Mouse (Mus musculus): ENCODE results near the gene Mobp. TPM values are rescaled to one million over a fixed set of nuclear protein-coding genes. Genes with fewer than 3 reads are reported as not detected.

Gene Mobp
- total RNA-seq, 1 experiment = 2.7 TPM

DNA sequence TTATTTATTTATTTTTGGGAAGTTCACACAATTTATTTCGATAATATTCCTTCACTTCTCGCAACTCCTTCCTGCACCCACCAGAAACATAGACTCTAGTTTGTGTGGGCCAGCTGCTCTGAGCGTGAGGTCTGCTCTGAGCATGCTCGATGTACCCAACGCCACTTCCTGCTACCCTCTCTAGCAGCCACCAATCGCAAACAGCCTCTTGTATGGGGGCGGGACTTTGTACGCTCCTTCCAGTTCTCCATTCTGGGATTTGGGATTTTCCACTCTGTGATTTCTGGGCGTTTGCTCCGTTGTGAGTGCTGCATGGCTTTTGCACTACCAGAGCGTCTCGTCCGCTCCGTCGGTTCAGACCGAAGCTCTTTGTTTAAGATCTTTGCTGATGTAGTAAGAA, 14.4 kb downstream of the Mobp start:
- H3K4me3 ChIP-seq (ENCODE audit: insufficient read depth in 1 of 2, low read depth in 1 of 2, low read length in 2 of 2, poor library complexity in 1 of 2, severe bottlenecking in 1 of 2) = peak overlapping the region; percentile 40 to 90; a peak in 3 of 4 replicates
- H3K27ac ChIP-seq (ENCODE audit: insufficient read depth, low read depth, low read length, poor library complexity, severe bottlenecking) = no peak overlapping the region
- H3K4me1 ChIP-seq (ENCODE audit: control insufficient read depth in 2 of 2, insufficient read depth in 2 of 2, low read length in 2 of 2, poor library complexity in 1 of 2) = no peaks in the 10 kb centered on the region
- H3K9ac ChIP-seq (ENCODE audit: insufficient read depth, low read depth, low read length, poor library complexity, severe bottlenecking) = 0 out of 2 replicates have a peak overlapping the region, but pooled peaks have one; percentile 30
- no peak for TF ChIP-seq MAFK (IDR thresholded peaks at IDR 0.05; ENCODE audit: insufficient read depth, low read depth, low read length)
- no peak for TF ChIP-seq ZC3H11A (IDR thresholded peaks at IDR 0.05; ENCODE audit: borderline replicate concordance, low read depth, low read length)
- no peak for TF ChIP-seq ZNF384 (IDR thresholded peaks at IDR 0.05; ENCODE audit: low read depth, low read length)
- TF ChIP-seq CHD2 (IDR thresholded peaks at IDR 0.05; ENCODE audit: low read depth, low read length) = no peak
- no peak for TF ChIP-seq HCFC1 (IDR thresholded peaks at IDR 0.05; ENCODE audit: borderline replicate concordance, insufficient read depth, low read length)
- in situ Hi-C loops (cut with MboI; ENCODE audit: low sequenced_read_pairs in 2 of 2, unreplicated experiment in 2 of 2) = no loop called here
- H3K36me3 ChIP-seq (ENCODE audit: control insufficient read depth, insufficient read depth, low read length, poor library complexity, severe bottlenecking) = no peaks in the 10 kb centered on the region
- peak; percentile 66 for DNase-seq (ENCODE audit: low read depth, low spot score)
- H3K9me3 ChIP-seq (ENCODE audit: control insufficient read depth, insufficient read depth, low read depth, low read length) = no peaks in the 10 kb centered on the region

DNA sequence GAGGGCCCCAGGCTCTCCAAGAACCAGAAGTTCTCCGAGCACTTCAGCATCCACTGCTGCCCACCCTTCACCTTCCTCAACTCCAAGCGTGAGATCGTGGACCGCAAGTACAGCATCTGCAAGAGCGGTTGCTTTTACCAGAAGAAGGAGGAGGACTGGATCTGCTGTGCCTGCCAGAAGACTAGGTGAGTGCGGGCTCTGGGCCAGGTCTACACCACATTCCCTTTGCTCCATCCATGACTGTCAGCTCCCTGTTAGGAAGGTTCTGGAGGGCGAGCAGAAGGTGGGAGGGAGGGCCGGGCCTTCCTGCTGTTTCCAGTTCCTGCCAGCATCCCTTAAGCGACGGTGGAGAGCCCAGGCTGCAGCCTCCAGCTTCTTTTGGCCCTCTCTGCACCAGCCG, 18.3 kb downstream of the Mobp start:
- DNase-seq (ENCODE audit: low read depth, low spot score) = no peak
- in situ Hi-C loops (cut with MboI; ENCODE audit: low sequenced_read_pairs in 2 of 2, unreplicated experiment in 2 of 2) = no loop called here
- Histone ChIP-seq H3K4me1 (ENCODE audit: control insufficient read depth in 2 of 2, insufficient read depth in 2 of 2, low read length in 2 of 2, poor library complexity in 1 of 2) (no peaks in the 10 kb centered on the region), H3K4me3 (ENCODE audit: insufficient read depth in 1 of 2, low read depth in 1 of 2, low read length in 2 of 2, poor library complexity in 1 of 2, severe bottlenecking in 1 of 2) (peak overlapping the region; percentile 55 to 65; a peak in 3 of 4 replicates), H3K9ac (ENCODE audit: insufficient read depth, low read depth, low read length, poor library complexity, severe bottlenecking) (peak overlapping the region; percentile 33; the same call in 1 of the 2 replicates), H3K9me3 (ENCODE audit: control insufficient read depth, insufficient read depth, low read depth, low read length) (no peaks in the 10 kb centered on the region), H3K36me3 (ENCODE audit: control insufficient read depth, insufficient read depth, low read length, poor library complexity, severe bottlenecking) (no peaks in the 10 kb centered on the region), H3K27ac (ENCODE audit: insufficient read depth, low read depth, low read length, poor library complexity, severe bottlenecking) (no peak overlapping the region)
- TF ChIP-seq ZC3H11A (IDR thresholded peaks at IDR 0.05; ENCODE audit: borderline replicate concordance, low read depth, low read length) (no peak), CHD2 (IDR thresholded peaks at IDR 0.05; ENCODE audit: low read depth, low read length) (no peak), ZNF384 (IDR thresholded peaks at IDR 0.05; ENCODE audit: low read depth, low read length) (no peak), MAFK (IDR thresholded peaks at IDR 0.05; ENCODE audit: insufficient read depth, low read depth, low read length) (no peak), HCFC1 (IDR thresholded peaks at IDR 0.05; ENCODE audit: borderline replicate concordance, insufficient read depth, low read length) (no peak)

DNA sequence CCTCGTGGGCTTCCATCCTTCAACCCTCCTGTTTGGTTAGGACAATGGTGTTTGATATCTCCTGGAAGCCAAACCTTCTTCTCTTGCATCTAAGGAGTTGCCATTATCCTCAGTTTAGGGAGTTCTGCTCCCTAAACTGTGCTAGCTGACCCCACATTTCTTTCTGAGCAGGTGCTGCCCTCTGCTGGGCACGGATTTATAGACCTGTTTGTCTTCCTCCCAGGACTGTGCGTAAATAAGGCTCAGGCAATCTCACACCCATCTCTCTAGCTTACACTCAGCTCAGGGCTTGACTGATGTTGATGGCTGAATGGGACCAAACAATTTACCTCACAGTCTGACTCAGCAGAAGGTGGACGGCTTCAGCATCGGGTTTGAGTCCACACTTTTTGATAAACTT, 21.8 kb downstream of the Mobp start:
- TF ChIP-seq HCFC1 (IDR thresholded peaks at IDR 0.05; ENCODE audit: borderline replicate concordance, insufficient read depth, low read length) (no peak), ZC3H11A (IDR thresholded peaks at IDR 0.05; ENCODE audit: borderline replicate concordance, low read depth, low read length) (peak; percentile 74)
- no peaks in the 10 kb centered on the region for H3K9me3 ChIP-seq (ENCODE audit: control insufficient read depth, insufficient read depth, low read depth, low read length)
- H3K27ac ChIP-seq (ENCODE audit: insufficient read depth, low read depth, low read length, poor library complexity, severe bottlenecking) = no peak overlapping the region
- H3K36me3 ChIP-seq (ENCODE audit: control insufficient read depth, insufficient read depth, low read length, poor library complexity, severe bottlenecking) = no peaks in the 10 kb centered on the region
- H3K4me1 ChIP-seq (ENCODE audit: control insufficient read depth in 2 of 2, insufficient read depth in 2 of 2, low read length in 2 of 2, poor library complexity in 1 of 2) = peaks cover 0 to 5% of the 10 kb centered on the region in 2 experiments; a peak in 1 of 4 replicates
- no peak overlapping the region for H3K4me3 ChIP-seq (ENCODE audit: insufficient read depth in 1 of 2, low read depth in 1 of 2, low read length in 2 of 2, poor library complexity in 1 of 2, severe bottlenecking in 1 of 2)
- in situ Hi-C loops (cut with MboI; ENCODE audit: low sequenced_read_pairs in 2 of 2, unreplicated experiment in 2 of 2) = loop anchor here in 1 of 2 experiments (5.0 kb wide), 1 partner anchor 34 kb away; no protein-coding TSS in a partner anchor
- DNase-seq (ENCODE audit: low read depth, low spot score) = no peak
- H3K9ac ChIP-seq (ENCODE audit: insufficient read depth, low read depth, low read length, poor library complexity, severe bottlenecking) = no peak overlapping the region

DNA sequence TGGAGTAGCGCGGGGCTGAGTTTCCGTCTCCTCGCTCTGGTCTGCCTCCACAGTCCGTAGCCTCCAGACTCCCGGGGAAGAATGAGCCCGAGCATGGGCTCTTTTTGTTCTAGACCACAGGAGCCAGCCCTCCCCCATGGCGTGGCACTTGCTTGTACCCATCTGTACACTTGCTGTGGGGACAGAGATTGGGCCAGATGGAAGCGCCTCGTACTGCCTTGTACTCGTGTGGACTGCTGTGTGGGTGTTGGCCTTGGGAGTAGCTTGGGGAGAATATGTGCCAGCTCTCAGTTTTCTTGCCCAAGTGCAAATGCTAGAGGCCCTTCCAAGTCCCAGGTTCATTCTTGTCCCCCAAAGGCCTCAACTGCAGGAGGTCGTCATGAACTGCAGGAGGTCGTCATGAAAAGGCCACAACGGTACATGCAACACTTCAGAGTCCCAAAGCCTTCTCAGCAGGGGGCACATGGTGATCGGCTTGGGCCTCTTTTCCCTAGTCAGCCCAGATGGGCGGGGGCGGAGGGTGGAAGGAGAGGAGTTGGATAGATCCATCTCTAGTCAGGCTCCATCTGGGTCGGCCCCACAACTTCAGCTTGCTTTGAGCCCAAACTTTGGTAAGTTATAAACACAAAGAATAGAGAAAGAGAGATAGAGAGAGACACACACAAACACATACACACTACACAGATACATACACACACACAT, 25.1 kb downstream of the Mobp start:
- H3K27ac ChIP-seq (ENCODE audit: insufficient read depth, low read depth, low read length, poor library complexity, severe bottlenecking) = no peak overlapping the region
- H3K36me3 ChIP-seq (ENCODE audit: control insufficient read depth, insufficient read depth, low read length, poor library complexity, severe bottlenecking) = no peaks in the 10 kb centered on the region
- in situ Hi-C loops (cut with MboI; ENCODE audit: low sequenced_read_pairs in 2 of 2, unreplicated experiment in 2 of 2) = loop anchor here in 1 of 2 experiments (5.0 kb wide), 1 partner anchor 37 kb away; no protein-coding TSS in a partner anchor
- no peaks in the 10 kb centered on the region for H3K9me3 ChIP-seq (ENCODE audit: control insufficient read depth, insufficient read depth, low read depth, low read length)
- no peak for TF ChIP-seq ZC3H11A (IDR thresholded peaks at IDR 0.05; ENCODE audit: borderline replicate concordance, low read depth, low read length)
- TF ChIP-seq ZNF384 (IDR thresholded peaks at IDR 0.05; ENCODE audit: low read depth, low read length) = no peak
- TF ChIP-seq MAFK (IDR thresholded peaks at IDR 0.05; ENCODE audit: insufficient read depth, low read depth, low read length) = no peak
- no peak for TF ChIP-seq HCFC1 (IDR thresholded peaks at IDR 0.05; ENCODE audit: borderline replicate concordance, insufficient read depth, low read length)
- no peak for TF ChIP-seq CHD2 (IDR thresholded peaks at IDR 0.05; ENCODE audit: low read depth, low read length)
- DNase-seq (ENCODE audit: low read depth, low spot score) = no peak
- peaks cover 0 to 5% of the 10 kb centered on the region in 2 experiments; a peak in 1 of 4 replicates for H3K4me1 ChIP-seq (ENCODE audit: control insufficient read depth in 2 of 2, insufficient read depth in 2 of 2, low read length in 2 of 2, poor library complexity in 1 of 2)
- H3K4me3 ChIP-seq (ENCODE audit: insufficient read depth in 1 of 2, low read depth in 1 of 2, low read length in 2 of 2, poor library complexity in 1 of 2, severe bottlenecking in 1 of 2) = peak overlapping the region in 1 of 2 experiments; percentile 13; a peak in 2 of 4 replicates
- 0 out of 2 replicates have a peak overlapping the region, but pooled peaks have one; percentile 3 for H3K9ac ChIP-seq (ENCODE audit: insufficient read depth, low read depth, low read length, poor library complexity, severe bottlenecking)
